Comparison of ENCODE assay signal across 18 mouse cellular contexts in genomic region chr5:147692622-147693021, GRCm38 (mm10). TPM values are rescaled to one million over a fixed set of nuclear protein-coding genes. Genes with fewer than 3 reads are reported as not detected.
A peak's percentile ranks its signal among the peaks of the same experiment; 100 is the strongest.
DNase-seq lines count a peak whose midpoint lies in the region; TF ChIP-seq lines count a peak whose summit lies in the region.
"Had no signal": no experiment of that assay in that cellular context is flagged by ENCODE, and none has a peak within 500 bp of the region (broad histone marks: within the 10 kb centered on the region; RNA-seq: fewer than 3 reads in every experiment).

No protein-coding gene starts in this region.

- peaks cover 3% of the 10 kb centered on the region; the same call in 1 of the 2 replicates for H3K4me1 ChIP-seq in testis, adult 2 months (ENCODE audit: control insufficient read depth, insufficient read depth, low read length)
- H3K4me1 ChIP-seq: embryonic facial prominence, embryonic 10.5 days; forebrain, embryonic 13.5 days; heart, embryonic 12.5 days; hindbrain, embryonic 15.5 days had no signal

- DNase-seq in heart, adult 11 months, result peak; percentile 22
- no peak for DNase-seq in heart, adult 9 months (ENCODE audit: low spot score in 2 of 2)
- DNase-seq in left cerebral cortex, adult 2 months (ENCODE audit: extremely low spot score in 1 of 2, low spot score in 2 of 2), result no peak
- DNase-seq in left cerebral cortex, adult 18-20 months (ENCODE audit: low spot score in 2 of 2), result no peak
- DNase-seq in testis, postnatal 10 days (ENCODE audit: low spot score), result no peak
- DNase-seq in layer of hippocampus, postnatal 10 days (ENCODE audit: low spot score in 2 of 2), result no peak
- DNase-seq: adrenal gland, adult 8-10 months; adrenal gland, postnatal 36 days; cerebellum, adult 2 months; cerebellum, postnatal 10 days; forebrain, postnatal 0 days; gastrocnemius, postnatal 36 days; heart, adult 18-20 months had no signal

- no peaks in the 10 kb centered on the region for H3K27me3 ChIP-seq in testis, adult 2 months (ENCODE audit: control insufficient read depth, insufficient read depth, low read length)
- H3K27me3 ChIP-seq: forebrain, embryonic 13.5 days; heart, embryonic 12.5 days; hindbrain, embryonic 15.5 days had no signal

- no peak overlapping the region for H3K4me3 ChIP-seq in left cerebral cortex, adult 2 months
- no peak overlapping the region for H3K4me3 ChIP-seq in testis, adult 2 months (ENCODE audit: control insufficient read depth, low read depth, low read length)
- H3K4me3 ChIP-seq: embryonic facial prominence, embryonic 10.5 days; forebrain, embryonic 13.5 days; heart, embryonic 12.5 days; hindbrain, embryonic 15.5 days had no signal

- no peak for TF ChIP-seq POLR2A in testis, adult 2 months (IDR thresholded peaks at IDR 0.05; ENCODE audit: control insufficient read depth, low read depth, low read length)

- H3K36me3 ChIP-seq in testis, adult 2 months (ENCODE audit: control insufficient read depth, insufficient read depth, low read length), result no peaks in the 10 kb centered on the region
- H3K36me3 ChIP-seq: embryonic facial prominence, embryonic 10.5 days; hindbrain, embryonic 15.5 days had no signal

- no peak overlapping the region for H3K27ac ChIP-seq in left cerebral cortex, adult 2 months
- H3K27ac ChIP-seq in testis, adult 2 months (ENCODE audit: control insufficient read depth, insufficient read depth, low read depth, low read length), result no peak overlapping the region
- H3K27ac ChIP-seq: embryonic facial prominence, embryonic 10.5 days; forebrain, embryonic 13.5 days; hindbrain, embryonic 15.5 days had no signal

- TF ChIP-seq CTCF in left cerebral cortex, adult 2 months (IDR thresholded peaks at IDR 0.05), result peak; percentile 4
- peak; percentile 50; the same call in 1 of the 2 replicates for TF ChIP-seq CTCF in testis, adult 2 months (IDR thresholded peaks at IDR 0.05; ENCODE audit: control insufficient read depth, insufficient read depth, insufficient replicate concordance, low read depth, low read length)

- intact Hi-C loops in left cerebral cortex, adult 2 months (cut with DNase I), result no loop called here

RNA-seq across cellular contexts. Expression of gene Flt1, which starts 33.2 kb away (rescaled TPM):
- 10 to 100 TPM; 35.2 to 37.9 TPM for total RNA-seq in left cerebral cortex, adult 2 months (2021)
- 10 to 100 TPM; 32.8 to 35.4 TPM for total RNA-seq in left cerebral cortex, adult 18-20 months (2021)
- 1.00 and 1.1 TPM in 2 replicates for polyA plus RNA-seq in testis, adult 2 months (2012; rRNA removed)
- 10 to 100 TPM; 27.0 to 29.0 TPM for total RNA-seq in layer of hippocampus, postnatal 10 days (2021)
